Mouse (Mus musculus) urinary bladder, postnatal 4 days (tissue): ENCODE measurements around the gene Pes1.
"Not testable (repeated sequence)": the region's sequence is repeated elsewhere in the genome, so short reads cannot be mapped to it uniquely, and the experiment has no call there.

Experiments
- DNase-seq, 2 experiments: peaks; one replicate each; pipeline ENCODE4 v3.0.0; 2021 to 2022; ENCODE audit warnings: low spot score in 2 of 2

The Pes1 gene

DNA sequence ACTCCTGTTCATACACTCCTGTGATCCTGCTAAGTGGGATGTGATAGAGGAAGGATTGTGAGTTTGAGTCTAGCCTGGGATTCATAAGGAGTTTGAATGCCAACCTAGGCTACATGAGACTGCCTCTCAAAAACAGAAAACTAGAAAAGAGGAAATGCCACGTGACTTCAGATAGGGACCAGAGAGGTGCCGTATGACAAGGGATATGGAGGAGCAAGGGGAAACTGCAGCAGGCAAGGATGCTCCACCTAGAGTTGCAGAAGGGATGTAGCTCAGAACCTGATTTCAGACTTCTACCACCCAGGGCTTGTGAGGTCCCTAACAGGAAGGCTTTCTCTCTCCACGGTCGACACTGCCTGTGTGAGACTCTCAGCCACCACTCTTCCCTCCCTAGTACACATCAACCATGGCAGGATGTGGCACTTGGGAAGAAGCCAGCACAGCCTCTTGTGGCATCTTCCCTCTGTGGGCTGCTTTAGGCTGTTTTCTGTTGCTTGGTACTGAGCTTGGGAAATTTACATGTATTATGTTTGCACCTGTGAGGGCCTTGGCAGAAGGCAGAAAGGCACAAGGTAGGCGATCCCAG lies 41.5 kb downstream of the Pes1 start:
- DNase-seq, result no peak

DNA sequence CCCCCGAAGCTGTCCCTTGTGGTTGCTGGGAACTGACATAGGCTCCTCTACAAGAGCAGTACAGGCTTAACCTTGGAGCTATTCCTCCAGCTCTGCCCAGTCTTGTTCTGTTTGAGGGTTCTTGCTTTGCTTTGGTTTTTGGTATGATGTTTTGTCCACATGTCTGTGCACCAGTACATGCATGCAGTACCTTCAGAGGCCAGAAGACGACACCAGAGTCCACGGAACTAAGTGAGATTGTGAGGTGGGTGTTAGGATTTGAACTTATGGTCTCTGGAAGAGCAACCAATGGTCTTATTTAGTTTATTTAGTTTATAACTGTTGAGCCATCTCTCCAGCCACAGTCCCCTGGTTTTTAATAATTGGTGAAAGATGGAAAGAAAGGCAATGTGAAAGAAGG lies 42.7 kb downstream of the Pes1 start:
- no peak for DNase-seq

- DNase-seq, result no peak
Measured at GRCm38 (mm10) chr11:4012616-4013015, 48.8 kb downstream of the Pes1 start.

- not testable (repeated sequence) for DNase-seq
Measured at GRCm38 (mm10) chr11:4015796-4016195, 52.0 kb downstream of the Pes1 start.

DNA sequence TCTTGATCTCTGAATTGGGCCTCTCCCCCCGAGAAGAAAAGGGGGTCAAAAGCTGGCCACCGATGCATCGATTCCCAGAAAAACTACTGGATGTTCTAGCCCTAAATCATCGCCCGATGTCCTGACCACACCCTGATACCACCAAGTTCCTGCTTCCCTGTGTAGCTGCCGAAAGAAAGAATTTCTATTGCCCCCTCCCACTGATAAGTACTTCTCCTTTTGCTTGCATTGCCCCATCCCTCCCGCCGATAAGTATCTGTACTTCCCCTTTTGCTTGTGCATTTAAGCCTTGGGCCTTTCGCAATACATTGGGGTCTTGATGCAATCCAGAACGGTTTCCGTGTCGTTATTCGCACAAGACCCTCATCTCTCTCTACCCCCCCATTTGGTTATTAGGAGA lies 58.3 kb downstream of the Pes1 start:
- DNase-seq, result not testable (repeated sequence)

DNA sequence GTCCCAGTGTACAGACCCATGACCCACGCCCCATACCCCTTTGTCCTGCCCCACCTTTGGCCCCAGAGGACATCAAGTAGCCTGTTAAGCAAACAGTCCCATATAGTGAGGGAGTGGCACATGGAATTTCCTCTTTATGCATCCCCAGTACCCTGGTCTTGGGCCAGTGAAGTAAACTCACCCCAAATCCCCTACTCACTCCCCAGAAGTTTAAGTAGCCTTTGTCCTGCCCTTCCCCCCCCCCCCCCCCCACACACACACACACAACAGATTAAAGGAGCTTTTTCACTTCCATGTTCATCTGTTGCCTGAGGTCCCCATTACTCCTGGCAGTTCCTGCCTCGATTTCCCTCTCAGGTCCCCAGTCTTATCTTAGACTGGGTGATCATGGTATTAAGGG lies 59.5 kb downstream of the Pes1 start:
- DNase-seq, result no peak

DNA sequence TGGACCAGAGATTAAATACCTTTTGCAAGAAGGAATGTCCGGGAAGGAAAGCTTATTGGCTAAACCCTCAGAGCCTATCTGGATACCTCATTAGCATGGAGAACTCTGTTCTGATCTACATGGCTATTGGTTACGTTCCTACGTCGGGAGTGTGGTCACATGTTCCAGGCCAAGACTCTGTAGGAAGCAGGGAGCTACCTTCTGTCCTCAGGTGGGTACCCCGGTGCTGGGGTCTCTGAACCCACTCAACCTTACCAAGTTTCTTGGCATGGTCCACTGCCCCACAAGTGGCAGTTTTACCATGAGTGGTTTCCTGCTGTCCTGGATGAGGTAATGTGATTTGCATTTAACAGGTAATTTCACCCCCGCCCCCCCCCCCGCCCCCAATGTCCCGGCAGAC lies 63.3 kb downstream of the Pes1 start:
- DNase-seq, result no peak

DNA sequence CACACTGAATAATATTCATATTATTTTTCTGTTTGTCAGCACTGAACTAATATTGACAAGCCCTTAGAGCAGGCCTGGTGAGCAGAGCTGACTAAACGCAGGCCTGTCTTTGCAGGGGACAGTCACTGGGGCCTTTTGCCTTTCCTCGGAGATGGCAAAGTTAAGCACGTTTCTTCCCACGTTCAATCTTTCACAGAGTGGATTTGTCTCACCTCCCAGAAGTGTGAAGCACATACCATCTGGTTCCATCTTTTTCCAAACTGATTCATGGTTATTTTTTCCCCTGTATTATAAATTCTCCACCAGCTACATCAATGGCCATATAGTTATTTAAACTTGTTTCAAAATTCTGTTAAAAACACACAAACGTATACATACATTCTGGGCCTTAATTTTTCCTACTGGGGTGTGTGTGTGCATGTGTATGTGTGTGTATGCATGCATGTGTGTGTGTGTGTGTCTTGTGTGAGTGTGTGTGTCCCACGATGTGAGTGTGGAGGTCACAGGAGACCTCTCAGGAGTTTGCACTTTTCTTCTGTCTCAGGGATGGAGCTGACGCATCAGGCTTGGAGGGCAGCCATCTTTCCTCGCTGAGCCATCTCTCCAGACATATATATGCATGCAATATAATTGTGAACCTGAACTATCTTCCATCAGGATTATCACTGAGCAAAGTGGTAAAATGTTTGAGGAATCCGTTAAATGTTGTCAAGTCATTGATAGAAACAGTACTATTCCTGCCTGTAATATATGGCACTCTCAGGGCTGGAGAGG lies 64.0 kb downstream of the Pes1 start:
- no peak for DNase-seq

DNA sequence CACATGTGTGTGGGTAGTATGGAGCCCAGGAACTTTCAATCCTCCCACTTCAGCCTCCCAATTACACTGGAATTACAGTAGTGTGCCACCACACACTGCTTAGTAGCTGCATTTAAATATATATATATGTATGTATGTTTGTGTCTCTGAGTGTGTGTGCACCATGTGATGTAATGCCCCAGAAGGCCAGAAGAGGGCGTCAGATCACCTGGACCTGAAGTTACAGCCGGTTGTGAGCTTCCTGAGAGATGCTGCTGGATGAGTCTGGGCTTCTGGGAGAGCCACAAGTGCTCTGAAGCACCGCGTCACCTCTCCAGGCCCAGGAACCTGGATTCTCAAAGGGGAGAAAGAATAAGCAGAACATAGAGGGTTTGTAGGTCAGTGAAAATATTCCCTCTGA lies 65.6 kb downstream of the Pes1 start:
- DNase-seq, result no peak
